Mouse (Mus musculus) hematopoietic stem cell, adult 5-6 weeks (primary cell): ENCODE results near the gene Slc22a15. TPM values are rescaled to one million over a fixed set of nuclear protein-coding genes. Genes with fewer than 3 reads are reported as not detected.
"Not testable (repeated sequence)": the region's sequence is repeated elsewhere in the genome, so short reads cannot be mapped to it uniquely, and the experiment has no call there.

Experiments
- ATAC-seq, 2 experiments: fragments of 125-278 bp in 1 of 2; replicated peaks in 1 of 2; 2 replicates each; pipeline ENCODE4 v1.8.0; 2016 to 2017; ENCODE audit warnings: inconsistent platforms in 2 of 2, mild to moderate bottlenecking in 2 of 2, moderate number of reproducible peaks in 2 of 2, low read depth in 1 of 2, moderate TSS enrichment in 1 of 2; ENCODE audit not compliant: low FRiP score in 2 of 2, poor library complexity in 2 of 2, severe bottlenecking in 2 of 2, insufficient read depth in 1 of 2, low TSS enrichment in 1 of 2
- total RNA-seq: library from RNA; stranded (forward); fragments of 172-1452, 232-1000 nt; gene quantifications from 2 replicates; pipeline ENCODE4 v1.2.3, GENCODE M21; 2017

The Slc22a15 gene
- total RNA-seq, 1 experiment from 2014 or later, result 4.3 TPM

- ATAC-seq, result no peak
These were observed 87.3 kb downstream of the Slc22a15 start for GRCm38 (mm10) chr3:101836971-101837370.

GRCm38 (mm10) chr3:101836532-101836931 lies 87.7 kb downstream of the Slc22a15 start:
- no peak for ATAC-seq

- 0 out of 4 replicates have a peak, but pooled peaks have one; percentile 42 to 46 for ATAC-seq
These were observed 88.2 kb downstream of the Slc22a15 start for GRCm38 (mm10) chr3:101836045-101836444.

- peak in 1 of 2 experiments; percentile 48; a peak in 1 of 4 replicates for ATAC-seq
These were observed 92.9 kb downstream of the Slc22a15 start for GRCm38 (mm10) chr3:101831189-101831858.

- ATAC-seq, result no peak
These were observed 94.2 kb downstream of the Slc22a15 start for GRCm38 (mm10) chr3:101829881-101830616.

- ATAC-seq, result no peak
These were observed 95.7 kb downstream of the Slc22a15 start for GRCm38 (mm10) chr3:101828595-101828994.

- ATAC-seq, result no peak
These were observed 97.0 kb downstream of the Slc22a15 start for GRCm38 (mm10) chr3:101827220-101827715.

- no peak for ATAC-seq
These were observed 99.9 kb downstream of the Slc22a15 start for GRCm38 (mm10) chr3:101824338-101824737.

- ATAC-seq, result no peak
These were observed 102.2 kb downstream of the Slc22a15 start for GRCm38 (mm10) chr3:101822052-101822451.

GRCm38 (mm10) chr3:101820708-101821107 lies 103.5 kb downstream of the Slc22a15 start:
- ATAC-seq, result not testable (repeated sequence)

GRCm38 (mm10) chr3:101816006-101816405 lies 108.2 kb downstream of the Slc22a15 start:
- ATAC-seq, result no peak

GRCm38 (mm10) chr3:101814790-101815189 lies 109.5 kb downstream of the Slc22a15 start:
- no peak for ATAC-seq

- peak; percentile 89 to 90 for ATAC-seq
These were observed 111.8 kb downstream of the Slc22a15 start for GRCm38 (mm10) chr3:101812341-101812962.

- no peak for ATAC-seq
These were observed 112.3 kb downstream of the Slc22a15 start for GRCm38 (mm10) chr3:101811931-101812330.

GRCm38 (mm10) chr3:101807646-101808045 lies 116.6 kb downstream of the Slc22a15 start:
- ATAC-seq, result no peak

GRCm38 (mm10) chr3:101806941-101807340 lies 117.3 kb downstream of the Slc22a15 start:
- ATAC-seq, result no peak

- peak; percentile 92 to 94 for ATAC-seq
These were observed 118.1 kb downstream of the Slc22a15 start for GRCm38 (mm10) chr3:101806149-101806548.
